In the genomic region with DNA sequence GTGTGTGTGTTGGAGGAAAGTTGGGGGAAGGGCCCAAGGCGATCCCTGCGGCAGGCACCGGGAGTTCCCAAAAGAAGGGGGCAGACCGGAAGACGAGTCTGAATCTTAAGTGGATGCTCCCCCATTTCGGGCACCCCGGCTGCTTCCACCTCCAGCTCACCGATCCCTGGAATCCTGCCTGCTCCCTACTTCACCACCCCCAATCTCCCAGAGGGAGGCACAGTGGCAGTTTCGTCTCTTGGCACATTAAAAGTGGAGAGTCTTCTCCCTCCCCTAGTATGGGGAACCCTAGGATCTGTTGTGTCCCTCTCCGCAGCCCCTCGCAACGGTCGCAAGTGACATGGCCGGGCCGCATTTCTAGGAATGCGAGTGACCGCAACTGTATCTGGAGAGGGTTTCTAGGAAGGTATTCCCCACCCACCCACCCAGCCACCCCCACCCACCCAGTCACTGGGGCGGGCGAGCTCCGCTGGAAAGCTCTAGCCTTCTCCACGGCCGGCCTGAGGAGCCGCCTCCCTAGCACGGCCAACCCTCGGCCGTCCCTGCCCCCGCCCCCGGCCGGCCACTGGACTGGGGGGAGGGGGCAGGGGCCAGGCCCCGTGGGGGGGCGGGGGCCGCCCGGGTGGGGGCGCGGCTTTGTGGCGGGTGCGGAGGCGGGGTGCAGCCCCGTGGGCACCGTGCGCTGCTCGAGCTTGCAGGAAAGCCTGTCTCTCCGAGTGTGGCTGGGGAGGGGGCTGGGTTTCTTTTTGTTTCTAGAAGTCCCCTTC, we compare ENCODE assay signal across 7 mouse cellular contexts.
A peak's percentile ranks its signal among the peaks of the same experiment; 100 is the strongest.
DNase-seq lines count a peak whose midpoint lies in the region; ATAC-seq lines count a peak whose summit lies in the region.

No protein-coding gene starts in this region.

- H3K4me2 ChIP-seq in forebrain, embryonic 16.5 days (ENCODE audit: low read length) = peak overlapping the region; percentile 70

- peak; percentile 44 for ATAC-seq in forebrain, embryonic 16.5 days
- 0 out of 2 replicates have a peak, but pooled peaks have one; percentile 16 for ATAC-seq in megakaryocyte progenitor cell, adult 5-6 weeks (replicated peaks; ENCODE audit: poor library complexity)

- H3K9me3 ChIP-seq in forebrain, embryonic 16.5 days (ENCODE audit: control insufficient read depth, low read length) = no peaks in the 10 kb centered on the region

- peaks cover 44% of the 10 kb centered on the region for H3K4me1 ChIP-seq in forebrain, embryonic 16.5 days (replicated peaks; ENCODE audit: control insufficient read depth, insufficient read depth, low read length)

- WGBS in forebrain, embryonic 16.5 days = 0% methylated on average over 28 of the region's 43 CpGs

- H3K27ac ChIP-seq in forebrain, embryonic 16.5 days (ENCODE audit: low read length) = no peak overlapping the region

- intact Hi-C loops in heart, postnatal 14 days (cut with DNase I) = loop anchor here (2.0 to 10.0 kb wide), 3 partner anchors 85 to 287 kb away; partner anchors contain the start of gene Pla2g10
- intact Hi-C loops in left cerebral cortex, postnatal 10 days (cut with DNase I) = loop anchor here (5.0 kb wide), 1 partner anchor 165 kb away; no protein-coding TSS in a partner anchor

- peak overlapping the region; percentile 55 for H3K4me3 ChIP-seq in forebrain, embryonic 16.5 days (replicated peaks; ENCODE audit: low read length)

- peak; percentile 68 for DNase-seq in Muller cell, postnatal 12 days (ENCODE audit: inconsistent ontology term)
- DNase-seq in adrenal gland, postnatal 4 days (ENCODE audit: low spot score in 2 of 2) = peak; percentile 30 to 42
- DNase-seq in heart, postnatal 14 days = peak; percentile 70 to 73
- peak; percentile 60 to 80 for DNase-seq in left cerebral cortex, postnatal 10 days (ENCODE audit: extremely low spot score in 1 of 2, low spot score in 2 of 2)
- peak; percentile 56 for DNase-seq in right cerebral cortex, postnatal 4 days

- H3K9ac ChIP-seq in forebrain, embryonic 16.5 days (replicated peaks; ENCODE audit: low read depth, low read length) = peak overlapping the region; percentile 66

- no peaks in the 10 kb centered on the region for H3K36me3 ChIP-seq in forebrain, embryonic 16.5 days (ENCODE audit: control insufficient read depth, insufficient read depth)

- H3K27me3 ChIP-seq in forebrain, embryonic 16.5 days (replicated peaks; ENCODE audit: control insufficient read depth, insufficient read depth, low read length) = peaks cover 37% of the 10 kb centered on the region
